Mouse (Mus musculus): ENCODE data around the gene Ndufa3.

Gene Ndufa3

GRCm38 (mm10) chr7:3665215-3666114 is 48.3 kb downstream of the Ndufa3 start, which contains the start of gene Leng1:
Gene Leng1 (minus strand): TSS chr7:3665840.
- DNase-seq (ENCODE audit: extremely low spot score, low read depth, low spot score), result peak; percentile 88

GRCm38 (mm10) chr7:3666921-3667391 is 49.8 kb downstream of the Ndufa3 start:
- DNase-seq (ENCODE audit: extremely low spot score, low read depth, low spot score), result no peak
